In the genomic region with DNA sequence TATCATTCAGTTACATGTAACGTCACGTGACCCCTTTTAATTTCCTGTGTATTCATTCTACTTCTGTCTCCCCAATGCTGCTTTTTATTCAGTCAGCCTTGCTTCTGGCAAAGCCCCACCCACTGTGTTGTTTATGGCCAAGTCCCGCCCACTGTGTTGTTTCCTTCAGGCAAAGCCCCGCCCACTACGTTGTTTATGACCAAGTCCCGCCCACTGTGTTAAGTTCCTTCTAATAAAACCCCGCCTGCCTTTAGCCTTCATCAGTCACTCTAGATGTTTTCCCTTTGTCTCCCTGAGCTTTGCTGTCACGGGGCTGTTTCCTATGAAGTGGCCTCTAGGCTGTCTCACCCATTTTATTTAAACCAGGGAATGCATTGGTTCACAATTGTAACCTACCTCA, we compare ENCODE assay signal across 17 mouse cellular contexts. TPM values are rescaled to one million over a fixed set of nuclear protein-coding genes. Genes with fewer than 3 reads are reported as not detected.
DNase-seq lines count a peak whose midpoint lies in the region; ATAC-seq and TF ChIP-seq lines count a peak whose summit lies in the region.
"Had no signal": no experiment of that assay in that cellular context is flagged by ENCODE, and none has a peak within 500 bp of the region (broad histone marks: within the 10 kb centered on the region; RNA-seq: fewer than 3 reads in every experiment).

No protein-coding gene starts in this region.

- H3K4me3 ChIP-seq in kidney, postnatal 0 days (replicated peaks; ENCODE audit: low read depth, low read length), result no peak overlapping the region
- no peak overlapping the region for H3K4me3 ChIP-seq in kidney, embryonic 16.5 days (ENCODE audit: low read length)
- H3K4me3 ChIP-seq in MEL (ENCODE audit: control insufficient read depth in 1 of 2, insufficient read depth in 1 of 2, low read depth in 2 of 2, low read length in 2 of 2), result no peak overlapping the region
- H3K4me3 ChIP-seq in liver, postnatal 0 days (ENCODE audit: low read depth, low read length), result no peak overlapping the region
- no peak overlapping the region for H3K4me3 ChIP-seq in gastrocnemius, adult 2 months
- no peak overlapping the region for H3K4me3 ChIP-seq in forebrain, embryonic 16.5 days (replicated peaks; ENCODE audit: low read length)

- WGBS in kidney, postnatal 0 days, result 37% methylated on average over 8 of the region's 8 CpGs
- WGBS in kidney, embryonic 16.5 days, result 41% methylated on average over 8 of the region's 8 CpGs
- 55% methylated on average over 8 of the region's 8 CpGs for WGBS in liver, postnatal 0 days (ENCODE audit: insufficient replicate concordance)
- WGBS in forebrain, embryonic 16.5 days, result 54% methylated on average over 8 of the region's 8 CpGs

- no peaks in the 10 kb centered on the region for H3K27me3 ChIP-seq in kidney, postnatal 0 days (ENCODE audit: insufficient read depth, low read length)
- no peaks in the 10 kb centered on the region for H3K27me3 ChIP-seq in kidney, embryonic 16.5 days (ENCODE audit: insufficient read depth, low read length)
- H3K27me3 ChIP-seq in MEL (ENCODE audit: control insufficient read depth in 1 of 2, insufficient read depth in 2 of 2, low read length in 2 of 2), result no peaks in the 10 kb centered on the region; a peak in 2 of 4 replicates
- no peaks in the 10 kb centered on the region for H3K27me3 ChIP-seq in liver, postnatal 0 days (ENCODE audit: insufficient read depth, low read length)
- H3K27me3 ChIP-seq in forebrain, embryonic 16.5 days (replicated peaks; ENCODE audit: control insufficient read depth, insufficient read depth, low read length), result no peaks in the 10 kb centered on the region

- H3K36me3 ChIP-seq in kidney, postnatal 0 days (ENCODE audit: insufficient read depth, low read length), result no peaks in the 10 kb centered on the region
- H3K36me3 ChIP-seq in kidney, embryonic 16.5 days (ENCODE audit: insufficient read depth, low read length), result no peaks in the 10 kb centered on the region
- H3K36me3 ChIP-seq in MEL (ENCODE audit: control insufficient read depth in 1 of 2, insufficient read depth in 2 of 2, low read length in 2 of 2), result no peaks in the 10 kb centered on the region
- no peaks in the 10 kb centered on the region for H3K36me3 ChIP-seq in liver, postnatal 0 days (replicated peaks; ENCODE audit: insufficient read depth, low read length)
- H3K36me3 ChIP-seq in forebrain, embryonic 16.5 days (ENCODE audit: control insufficient read depth, insufficient read depth), result no peaks in the 10 kb centered on the region
- H3K36me3 ChIP-seq: G1E had no signal

- TF ChIP-seq POLR2A in MEL (IDR thresholded peaks at IDR 0.05; ENCODE audit: control insufficient read depth in 1 of 2, insufficient read depth in 1 of 2, low read depth in 1 of 2, low read length in 2 of 2, poor library complexity in 1 of 2), result no peak

- no peaks in the 10 kb centered on the region for H3K79me2 ChIP-seq in MEL (ENCODE audit: control insufficient read depth, insufficient read depth, low read length, poor library complexity)

- H3K4me1 ChIP-seq in kidney, postnatal 0 days (replicated peaks; ENCODE audit: insufficient read depth, low read length), result no peaks in the 10 kb centered on the region
- peaks cover 11% of the 10 kb centered on the region for H3K4me1 ChIP-seq in kidney, embryonic 16.5 days (ENCODE audit: insufficient read depth, low read length)
- no peaks in the 10 kb centered on the region for H3K4me1 ChIP-seq in MEL (ENCODE audit: control insufficient read depth in 1 of 2, insufficient read depth in 2 of 2, low read length in 2 of 2)
- no peaks in the 10 kb centered on the region for H3K4me1 ChIP-seq in liver, postnatal 0 days (ENCODE audit: insufficient read depth)
- H3K4me1 ChIP-seq in forebrain, embryonic 16.5 days (replicated peaks; ENCODE audit: control insufficient read depth, insufficient read depth, low read length), result no peaks in the 10 kb centered on the region; the same call in 1 of the 2 replicates

- intact Hi-C loops in gastrocnemius, adult 2 months (cut with DNase I), result loop anchor here (5.0 kb wide), 1 partner anchor 207 kb away; no protein-coding TSS in a partner anchor

- H3K9me3 ChIP-seq in kidney, postnatal 0 days (replicated peaks; ENCODE audit: low read length), result no peaks in the 10 kb centered on the region
- no peaks in the 10 kb centered on the region for H3K9me3 ChIP-seq in kidney, embryonic 16.5 days (ENCODE audit: low read length)
- no peaks in the 10 kb centered on the region for H3K9me3 ChIP-seq in MEL (replicated peaks; ENCODE audit: insufficient read depth, low read length)
- no peaks in the 10 kb centered on the region for H3K9me3 ChIP-seq in liver, postnatal 0 days (ENCODE audit: low read length)
- no peaks in the 10 kb centered on the region for H3K9me3 ChIP-seq in forebrain, embryonic 16.5 days (ENCODE audit: control insufficient read depth, low read length)
- H3K9me3 ChIP-seq: G1E had no signal

- TF ChIP-seq RAD21 in MEL (IDR thresholded peaks at IDR 0.05; ENCODE audit: low read depth, low read length), result no peak

- no peak overlapping the region for H3K27ac ChIP-seq in kidney, postnatal 0 days
- no peak overlapping the region for H3K27ac ChIP-seq in kidney, embryonic 16.5 days (ENCODE audit: low read length)
- no peak overlapping the region for H3K27ac ChIP-seq in MEL (ENCODE audit: control insufficient read depth, low read depth, low read length)
- H3K27ac ChIP-seq in liver, postnatal 0 days (ENCODE audit: low read depth), result no peak overlapping the region
- H3K27ac ChIP-seq in gastrocnemius, adult 2 months, result no peak overlapping the region
- no peak overlapping the region for H3K27ac ChIP-seq in forebrain, embryonic 16.5 days (ENCODE audit: low read length)
- H3K27ac ChIP-seq: liver, embryonic 14.5 days had no signal

- no peak overlapping the region for H3K4me2 ChIP-seq in kidney, postnatal 0 days (ENCODE audit: low read length)
- H3K4me2 ChIP-seq in kidney, embryonic 16.5 days (replicated peaks; ENCODE audit: low read depth, low read length), result no peak overlapping the region
- no peak overlapping the region for H3K4me2 ChIP-seq in liver, postnatal 0 days (ENCODE audit: low read depth, low read length)
- no peak overlapping the region for H3K4me2 ChIP-seq in forebrain, embryonic 16.5 days (ENCODE audit: low read length)

- no peak for TF ChIP-seq EP300 in MEL (IDR thresholded peaks at IDR 0.05; ENCODE audit: low read depth in 1 of 2, low read length in 2 of 2)
- TF ChIP-seq EP300 in liver, postnatal 0 days (IDR thresholded peaks at IDR 0.05; ENCODE audit: low read depth), result no peak

- H3K9ac ChIP-seq in kidney, postnatal 0 days (ENCODE audit: low read depth, low read length), result no peak overlapping the region
- H3K9ac ChIP-seq in kidney, embryonic 16.5 days (replicated peaks; ENCODE audit: low read length), result no peak overlapping the region
- no peak overlapping the region for H3K9ac ChIP-seq in MEL (ENCODE audit: control insufficient read depth, low read depth, low read length, poor library complexity, severe bottlenecking)
- no peak overlapping the region for H3K9ac ChIP-seq in liver, postnatal 0 days (replicated peaks)
- H3K9ac ChIP-seq in forebrain, embryonic 16.5 days (replicated peaks; ENCODE audit: low read depth, low read length), result no peak overlapping the region
- H3K9ac ChIP-seq: liver, embryonic 14.5 days had no signal

- TF ChIP-seq CTCF in kidney, postnatal 0 days (IDR thresholded peaks at IDR 0.05; ENCODE audit: low read depth), result no peak
- TF ChIP-seq CTCF in MEL (IDR thresholded peaks at IDR 0.05 in 2 of 3, conservative IDR thresholded peaks at IDR 0.05 in 1 of 3; ENCODE audit: control insufficient read depth in 1 of 3, insufficient read depth in 1 of 3, low read depth in 2 of 3, low read length in 3 of 3, poor library complexity in 1 of 3, severe bottlenecking in 1 of 3), result no peak
- TF ChIP-seq CTCF in liver, postnatal 0 days (IDR thresholded peaks at IDR 0.05; ENCODE audit: low read depth), result no peak
- TF ChIP-seq CTCF in gastrocnemius, adult 2 months (IDR thresholded peaks at IDR 0.05), result no peak

- no peak for ATAC-seq in kidney, postnatal 0 days (replicated peaks; ENCODE audit: low FRiP score, low read depth)
- no peak for ATAC-seq in kidney, embryonic 16.5 days (ENCODE audit: low FRiP score, low TSS enrichment)
- no peak for ATAC-seq in liver, postnatal 0 days
- no peak for ATAC-seq in forebrain, embryonic 16.5 days
- ATAC-seq: hindbrain, embryonic 16.5 days; midbrain, embryonic 16.5 days had no signal

- DNase-seq in kidney, postnatal 0 days (ENCODE audit: low spot score), result peak; percentile 87
- peak; percentile 21 for DNase-seq in 3T3-L1 (ENCODE audit: low read depth, low spot score)
- DNase-seq in MEL (ENCODE audit: low read depth, low spot score), result peak; percentile 70
- peak; percentile 20 for DNase-seq in liver, postnatal 0 days
- no peak for DNase-seq in gastrocnemius, adult 2 months
- DNase-seq: adrenal gland, adult 8-10 months; cerebellum, adult 9-10 months; kidney, postnatal 14 days; spleen, adult 18-20 months; thymus, adult 18-20 months had no signal

TF ChIP-seq in MEL, 35 proteins besides CTCF, POLR2A, EP300 and RAD21 (continues in another document):
- TF ChIP-seq USF2 (IDR thresholded peaks at IDR 0.05; ENCODE audit: borderline replicate concordance in 1 of 2, insufficient read depth in 1 of 2, low read depth in 1 of 2, low read length in 2 of 2) (peak in 1 of 2 experiments; percentile 41; a peak in 2 of 4 replicates), USF1 (IDR thresholded peaks at IDR 0.05; ENCODE audit: low read depth, low read length) (peak; percentile 85), BHLHE40 (IDR thresholded peaks at IDR 0.05; ENCODE audit: borderline replicate concordance, low read depth, low read length) (peak; percentile 28; the same call in 1 of the 2 replicates)

RNA-seq across cellular contexts. Expression of a gene that starts 38.0 kb away (rescaled TPM):
- 61.0 and 64.9 TPM in 2 replicates for polyA plus RNA-seq in kidney, postnatal 0 days (2015; fragmentation: Nextera tagmentation; extraction: Ambion mirVana)
- 49.8 and 52.5 TPM in 2 replicates for polyA plus RNA-seq in kidney, embryonic 16.5 days (2015; fragmentation: Nextera tagmentation; extraction: Ambion mirVana)
- 44.8 and 50.2 TPM in 2 replicates for total RNA-seq in MEL (2012; rRNA removed)
- 100 to 1,000 TPM in 1 of 2 experiments, 10 to 100 TPM in 1; 88.2 to 412 TPM for polyA plus RNA-seq in MEL (2012; ENCODE audit: insufficient read depth in 1 of 2, insufficient read length in 2 of 2, low read depth in 1 of 2, low replicate concordance in 2 of 2, missing spikeins in 1 of 2)
- polyA plus RNA-seq in liver, postnatal 0 days (2015; fragmentation: Nextera tagmentation; extraction: Ambion mirVana), result 40.2 and 40.8 TPM in 2 replicates
- 1 to 10 TPM; 4.2 to 6.4 TPM for total RNA-seq in gastrocnemius, adult 2 months (2021)
- polyA plus RNA-seq in forebrain, embryonic 16.5 days (2015; fragmentation: Nextera tagmentation; extraction: Ambion mirVana), result 47.9 and 64.0 TPM in 2 replicates

RNA-seq across cellular contexts. Expression of a gene that starts 38.5 kb away (rescaled TPM):
- 6.9 and 8.7 TPM in 2 replicates for polyA plus RNA-seq in kidney, postnatal 0 days (2015; fragmentation: Nextera tagmentation; extraction: Ambion mirVana)
- polyA plus RNA-seq in kidney, embryonic 16.5 days (2015; fragmentation: Nextera tagmentation; extraction: Ambion mirVana), result 5.3 and 5.4 TPM in 2 replicates
- not detected in 2 replicates for total RNA-seq in MEL (2012; rRNA removed)
- polyA plus RNA-seq in MEL (2012; ENCODE audit: insufficient read depth in 1 of 2, insufficient read length in 2 of 2, low read depth in 1 of 2, low replicate concordance in 2 of 2, missing spikeins in 1 of 2), result not detected
- 0.08 and 0.15 TPM in 2 replicates for polyA plus RNA-seq in liver, postnatal 0 days (2015; fragmentation: Nextera tagmentation; extraction: Ambion mirVana)
- not detected for total RNA-seq in gastrocnemius, adult 2 months (2021)
- polyA plus RNA-seq in forebrain, embryonic 16.5 days (2015; fragmentation: Nextera tagmentation; extraction: Ambion mirVana), result 21.0 and 21.3 TPM in 2 replicates
- total RNA-seq: G1E; gastrocnemius, adult 8-10 months had no signal
- polyA plus RNA-seq: G1E had no signal
